Mouse (Mus musculus): ENCODE results near the gene Olfr1510.

- TF ChIP-seq USF1 (IDR thresholded peaks at IDR 0.05; ENCODE audit: low read depth, low read length) (no peak), POLR2A (IDR thresholded peaks at IDR 0.05; ENCODE audit: control insufficient read depth in 1 of 2, insufficient read depth in 1 of 2, low read depth in 1 of 2, low read length in 2 of 2, poor library complexity in 1 of 2) (no peak), CTCF (IDR thresholded peaks at IDR 0.05 in 2 of 3, conservative IDR thresholded peaks at IDR 0.05 in 1 of 3; ENCODE audit: control insufficient read depth in 1 of 3, insufficient read depth in 1 of 3, low read depth in 2 of 3, low read length in 3 of 3, poor library complexity in 1 of 3, severe bottlenecking in 1 of 3) (no peak), POLR2AphosphoS5 (IDR thresholded peaks at IDR 0.05; ENCODE audit: borderline replicate concordance, low read depth, low read length) (no peak), ZC3H11A (IDR thresholded peaks at IDR 0.05; ENCODE audit: low read depth, low read length) (no peak), MAX (IDR thresholded peaks at IDR 0.05; ENCODE audit: low read length) (no peak), TBP (IDR thresholded peaks at IDR 0.05; ENCODE audit: low read depth, low read length) (no peak), GABPA (IDR thresholded peaks at IDR 0.05; ENCODE audit: low read depth, low read length) (no peak)
These were observed at the start of gene Olfr1510 for GRCm38 (mm10) chr14:52414273-52414672.

Data from MEL (cell line).